Mouse (Mus musculus): ENCODE measurements around the gene Fnd3c2. TPM values are rescaled to one million over a fixed set of nuclear protein-coding genes. Genes with fewer than 3 reads are reported as not detected.
"Not testable (repeated sequence)": the region's sequence is repeated elsewhere in the genome, so short reads cannot be mapped to it uniquely, and the experiment has no call there.

Fnd3c2 gene
- not detected in 2 replicates for total RNA-seq (2021)
- long read RNA-seq, experiment 1: 0 reads
- long read RNA-seq, experiment 2: 0 reads

- no peak for DNase-seq
Measured at GRCm38 (mm10) chrX:106255276-106255675, at the start of gene Fnd3c2. TSS of gene Fnd3c2 (minus strand) at chrX:106255376.

GRCm38 (mm10) chrX:106284441-106284840 is 29.3 kb upstream of the Fnd3c2 start:
- DNase-seq: no peak

GRCm38 (mm10) chrX:106221058-106221457 is 34.1 kb downstream of the Fnd3c2 start, which contains the start of gene Taf9b:
TSS of gene Taf9b (minus strand) at chrX:106221158.
- no peak for DNase-seq

GRCm38 (mm10) chrX:106219171-106220032 is 35.8 kb downstream of the Fnd3c2 start:
- DNase-seq: peak; percentile 86

- no peak for DNase-seq
Measured at GRCm38 (mm10) chrX:106209100-106209499, 46.1 kb downstream of the Fnd3c2 start.

- no peak for DNase-seq
Measured at GRCm38 (mm10) chrX:106198904-106199303, 56.3 kb downstream of the Fnd3c2 start.

GRCm38 (mm10) chrX:106197308-106197707 is 57.9 kb downstream of the Fnd3c2 start:
- no peak for DNase-seq

GRCm38 (mm10) chrX:106194361-106194760 is 60.8 kb downstream of the Fnd3c2 start:
- not testable (repeated sequence) for DNase-seq

GRCm38 (mm10) chrX:106190091-106190490 is 65.1 kb downstream of the Fnd3c2 start:
- DNase-seq: no peak

- DNase-seq: no peak
Measured at GRCm38 (mm10) chrX:106189356-106189755, 65.8 kb downstream of the Fnd3c2 start.

- DNase-seq: peak; percentile 56
Measured at GRCm38 (mm10) chrX:106187737-106188136, 67.4 kb downstream of the Fnd3c2 start.

GRCm38 (mm10) chrX:106186713-106187649 is 68.2 kb downstream of the Fnd3c2 start, which contains the start of gene Pgk1:
TSS of gene Pgk1 (plus strand) at chrX:106187100.
- DNase-seq: peak; percentile 92

- DNase-seq: no peak
Measured at GRCm38 (mm10) chrX:106185706-106186105, 69.5 kb downstream of the Fnd3c2 start.

Other genes with a start within 250 kb of the Fnd3c2 start
- 58.0 and 59.5 TPM in 2 replicates for gene Magt1, start 243.5 kb downstream of the Fnd3c2 start, total RNA-seq (2021)
- 824 and 885 TPM in 2 replicates for gene Cox7b, start 239.7 kb downstream of the Fnd3c2 start, total RNA-seq (2021)
- 30.0 and 31.6 TPM in 2 replicates for gene Atp7a, start 228.1 kb downstream of the Fnd3c2 start, total RNA-seq (2021)
- gene Tlr13, start 112.2 kb downstream of the Fnd3c2 start, total RNA-seq (2021): 1.1 and 1.8 TPM in 2 replicates
- 400 and 401 TPM in 2 replicates for gene Pgk1, start 68.3 kb downstream of the Fnd3c2 start, total RNA-seq (2021)
- 17.6 and 17.7 TPM in 2 replicates for gene Taf9b, start 34.2 kb downstream of the Fnd3c2 start, total RNA-seq (2021)
- 0.15 TPM in 1 of 2 replicates, not detected in the other for gene Fndc3c1, start 230.0 kb upstream of the Fnd3c2 start, total RNA-seq (2021)

Measured in adrenal gland, postnatal 14 days (tissue).